Mouse (Mus musculus): ENCODE measurements at regions not wholly inside any gene's neighbourhood (a gene's known extent, or its start where the extent isn't known, plus 50 kb on each side); places are given as distances from the start of the nearest gene placed in this dataset.

GRCm38 (mm10) chr14:25279751-25280150, 179.2 kb upstream of the Zmiz1 start:
- Histone ChIP-seq H3K4me3 (ENCODE audit: insufficient read depth, low read depth, low read length) (no peak overlapping the region), H3K27ac (ENCODE audit: insufficient read depth, low read depth, low read length) (no peak overlapping the region), H3K4me1 (ENCODE audit: control insufficient read depth, insufficient read depth, low read length) (no peaks in the 10 kb centered on the region)
- TF ChIP-seq POLR2A (IDR thresholded peaks at IDR 0.05; ENCODE audit: insufficient read depth, low read depth, low read length) (no peak), CTCF (IDR thresholded peaks at IDR 0.05; ENCODE audit: insufficient read depth, low read depth, low read length) (no peak)

GRCm38 (mm10) chr14:25292557-25292956, 166.4 kb upstream of the Zmiz1 start:
- TF ChIP-seq POLR2A (IDR thresholded peaks at IDR 0.05; ENCODE audit: insufficient read depth, low read depth, low read length) (no peak), CTCF (IDR thresholded peaks at IDR 0.05; ENCODE audit: insufficient read depth, low read depth, low read length) (no peak)
- Histone ChIP-seq H3K27ac (ENCODE audit: insufficient read depth, low read depth, low read length) (no peak overlapping the region), H3K4me1 (ENCODE audit: control insufficient read depth, insufficient read depth, low read length) (peaks cover 7% of the 10 kb centered on the region; the same call in 1 of the 2 replicates), H3K4me3 (ENCODE audit: insufficient read depth, low read depth, low read length) (no peak overlapping the region)
- 91% methylated on average over 1 of the region's 1 CpGs for whole genome bisulfite sequencing

GRCm38 (mm10) chr14:25294226-25294625, 164.8 kb upstream of the Zmiz1 start:
- no peak overlapping the region for H3K27ac ChIP-seq (ENCODE audit: insufficient read depth, low read depth, low read length)
- WGBS, result 85% methylated on average over 4 of the region's 4 CpGs
- peaks cover 7% of the 10 kb centered on the region; the same call in 1 of the 2 replicates for H3K4me1 ChIP-seq (ENCODE audit: control insufficient read depth, insufficient read depth, low read length)
- H3K4me3 ChIP-seq (ENCODE audit: insufficient read depth, low read depth, low read length), result no peak overlapping the region
- no peak for TF ChIP-seq CTCF (IDR thresholded peaks at IDR 0.05; ENCODE audit: insufficient read depth, low read depth, low read length)
- TF ChIP-seq POLR2A (IDR thresholded peaks at IDR 0.05; ENCODE audit: insufficient read depth, low read depth, low read length), result no peak

- no peak for TF ChIP-seq CTCF (IDR thresholded peaks at IDR 0.05; ENCODE audit: insufficient read depth, low read depth, low read length)
- TF ChIP-seq POLR2A (IDR thresholded peaks at IDR 0.05; ENCODE audit: insufficient read depth, low read depth, low read length), result no peak
- Histone ChIP-seq H3K4me1 (ENCODE audit: control insufficient read depth, insufficient read depth, low read length) (peaks cover 7% of the 10 kb centered on the region; the same call in 1 of the 2 replicates), H3K4me3 (ENCODE audit: insufficient read depth, low read depth, low read length) (no peak overlapping the region), H3K27ac (ENCODE audit: insufficient read depth, low read depth, low read length) (no peak overlapping the region)
- WGBS, result 67% methylated on average over 5 of the region's 5 CpGs
These were observed 163.2 kb upstream of the Zmiz1 start for GRCm38 (mm10) chr14:25295688-25296350.

- TF ChIP-seq CTCF (IDR thresholded peaks at IDR 0.05; ENCODE audit: insufficient read depth, low read depth, low read length) (no peak), POLR2A (IDR thresholded peaks at IDR 0.05; ENCODE audit: insufficient read depth, low read depth, low read length) (no peak)
- WGBS, result 96% methylated on average over 3 of the region's 3 CpGs
- Histone ChIP-seq H3K27ac (ENCODE audit: insufficient read depth, low read depth, low read length) (no peak overlapping the region), H3K4me3 (ENCODE audit: insufficient read depth, low read depth, low read length) (no peak overlapping the region), H3K4me1 (ENCODE audit: control insufficient read depth, insufficient read depth, low read length) (peaks cover 3% of the 10 kb centered on the region; the same call in 1 of the 2 replicates)
These were observed 159.3 kb upstream of the Zmiz1 start for GRCm38 (mm10) chr14:25299673-25300190.

- no peak overlapping the region for H3K27ac ChIP-seq (ENCODE audit: insufficient read depth, low read depth, low read length)
- 43% methylated on average over 9 of the region's 9 CpGs for WGBS
- peaks cover 3% of the 10 kb centered on the region; the same call in 1 of the 2 replicates for H3K4me1 ChIP-seq (ENCODE audit: control insufficient read depth, insufficient read depth, low read length)
- H3K4me3 ChIP-seq (ENCODE audit: insufficient read depth, low read depth, low read length), result no peak overlapping the region
- no peak for TF ChIP-seq POLR2A (IDR thresholded peaks at IDR 0.05; ENCODE audit: insufficient read depth, low read depth, low read length)
- TF ChIP-seq CTCF (IDR thresholded peaks at IDR 0.05; ENCODE audit: insufficient read depth, low read depth, low read length), result no peak
These were observed 157.5 kb upstream of the Zmiz1 start for GRCm38 (mm10) chr14:25301336-25302031.

GRCm38 (mm10) chr14:25304391-25304851, 154.6 kb upstream of the Zmiz1 start:
- Histone ChIP-seq H3K4me3 (ENCODE audit: insufficient read depth, low read depth, low read length) (no peak overlapping the region), H3K27ac (ENCODE audit: insufficient read depth, low read depth, low read length) (no peak overlapping the region; the same call in 1 of the 2 replicates), H3K4me1 (ENCODE audit: control insufficient read depth, insufficient read depth, low read length) (peaks cover 3% of the 10 kb centered on the region; the same call in 1 of the 2 replicates)
- 63% methylated on average over 9 of the region's 9 CpGs for WGBS
- TF ChIP-seq CTCF (IDR thresholded peaks at IDR 0.05; ENCODE audit: insufficient read depth, low read depth, low read length) (no peak), POLR2A (IDR thresholded peaks at IDR 0.05; ENCODE audit: insufficient read depth, low read depth, low read length) (no peak)

GRCm38 (mm10) chr14:25306166-25306565, 152.8 kb upstream of the Zmiz1 start:
- 82% methylated on average over 7 of the region's 7 CpGs for WGBS

More at GRCm38 (mm10) chr14:25306166-25306565, 152.8 kb upstream of the Zmiz1 start:
- Histone ChIP-seq H3K4me1 (ENCODE audit: control insufficient read depth, insufficient read depth, low read length) (peaks cover 13% of the 10 kb centered on the region), H3K4me3 (ENCODE audit: insufficient read depth, low read depth, low read length) (no peak overlapping the region), H3K27ac (ENCODE audit: insufficient read depth, low read depth, low read length) (no peak overlapping the region)
- TF ChIP-seq POLR2A (IDR thresholded peaks at IDR 0.05; ENCODE audit: insufficient read depth, low read depth, low read length), result no peak
- no peak for TF ChIP-seq CTCF (IDR thresholded peaks at IDR 0.05; ENCODE audit: insufficient read depth, low read depth, low read length)

All from olfactory bulb, adult 2 months (tissue).